16 mouse cellular contexts compared by ENCODE assay signal in the genomic region with DNA sequence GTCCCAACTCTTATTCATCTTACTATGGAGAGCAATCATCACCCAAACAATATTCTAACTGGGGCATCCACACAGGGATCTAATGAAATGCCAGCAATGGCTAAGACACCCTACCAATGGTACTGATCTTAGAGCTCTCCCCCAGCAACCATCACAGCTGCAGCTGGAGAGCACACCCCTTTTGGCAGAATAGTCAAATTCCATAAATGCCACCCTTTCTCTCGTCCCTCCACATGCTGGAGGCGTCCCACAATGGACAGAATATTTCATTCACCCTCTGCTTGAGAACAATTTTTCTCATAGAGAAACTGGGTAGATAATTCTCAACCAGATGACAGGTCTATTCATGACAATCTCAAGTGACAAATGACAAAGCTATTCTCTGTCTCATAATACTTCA. TPM values are rescaled to one million over a fixed set of nuclear protein-coding genes. Genes with fewer than 3 reads are reported as not detected.
A peak's percentile ranks its signal among the peaks of the same experiment; 100 is the strongest.
DNase-seq lines count a peak whose midpoint lies in the region; ATAC-seq lines count a peak whose summit lies in the region.
"Had no signal": no experiment of that assay in that cellular context is flagged by ENCODE, and none has a peak within 500 bp of the region (broad histone marks: within the 10 kb centered on the region; RNA-seq: fewer than 3 reads in every experiment).

No protein-coding gene starts in this region.

- no peak overlapping the region for H3K4me3 ChIP-seq in heart, embryonic 14.5 days (ENCODE audit: control insufficient read depth in 1 of 2, insufficient read depth in 1 of 2, low read depth in 1 of 2, low read length in 2 of 2)
- H3K4me3 ChIP-seq: embryonic facial prominence, embryonic 12.5 days; hindbrain, embryonic 15.5 days; midbrain, embryonic 12.5 days had no signal

- H3K27me3 ChIP-seq in heart, embryonic 14.5 days (ENCODE audit: control insufficient read depth, insufficient read depth, low read length) = no peaks in the 10 kb centered on the region
- H3K27me3 ChIP-seq: embryonic facial prominence, embryonic 12.5 days; hindbrain, embryonic 15.5 days; midbrain, embryonic 12.5 days had no signal

- H3K9ac ChIP-seq in heart, embryonic 14.5 days (ENCODE audit: low read length) = no peak overlapping the region
- H3K9ac ChIP-seq: embryonic facial prominence, embryonic 12.5 days; hindbrain, embryonic 15.5 days; midbrain, embryonic 12.5 days had no signal

- H3K27ac ChIP-seq in heart, embryonic 14.5 days (replicated peaks in 1 of 2; ENCODE audit: control insufficient read depth in 1 of 2, insufficient read depth in 1 of 2, low read depth in 2 of 2, low read length in 2 of 2) = peak overlapping the region; percentile 0 to 86; a peak in 2 of 4 replicates
- H3K27ac ChIP-seq: embryonic facial prominence, embryonic 12.5 days; hindbrain, embryonic 15.5 days had no signal

- 11% methylated on average over 2 of the region's 2 CpGs for WGBS in heart, embryonic 14.5 days

- no peaks in the 10 kb centered on the region for H3K36me3 ChIP-seq in heart, embryonic 14.5 days (ENCODE audit: control insufficient read depth, insufficient read depth, low read length)
- H3K36me3 ChIP-seq: embryonic facial prominence, embryonic 12.5 days; hindbrain, embryonic 15.5 days; midbrain, embryonic 12.5 days had no signal

- no peaks in the 10 kb centered on the region for H3K9me3 ChIP-seq in heart, embryonic 14.5 days (ENCODE audit: control insufficient read depth, low read length)
- H3K9me3 ChIP-seq: embryonic facial prominence, embryonic 12.5 days; hindbrain, embryonic 15.5 days; midbrain, embryonic 12.5 days had no signal

- H3K4me2 ChIP-seq in heart, embryonic 14.5 days (ENCODE audit: low read length) = peak overlapping the region; percentile 41
- H3K4me2 ChIP-seq: embryonic facial prominence, embryonic 12.5 days; hindbrain, embryonic 15.5 days; midbrain, embryonic 12.5 days had no signal

- DNase-seq in frontal cortex, postnatal 25 days (ENCODE audit: low spot score in 2 of 2) = no peak
- no peak for DNase-seq in heart, adult 8-10 months (ENCODE audit: low spot score)
- peak; percentile 27 for DNase-seq in right cerebral cortex, adult 18-20 months
- DNase-seq in right cerebral cortex, postnatal 4 days = no peak
- peak; percentile 55 for DNase-seq in telencephalon, adult 2 months (ENCODE audit: low read depth, low spot score)
- DNase-seq in cerebellum, adult 9-10 months = no peak
- DNase-seq: cerebellum, postnatal 36 days; kidney, adult 18-20 months; kidney, postnatal 10 days; lung, adult 18-20 months; thymus, postnatal 36 days had no signal

- peaks cover 34 to 77% of the 10 kb centered on the region in 2 experiments for H3K4me1 ChIP-seq in heart, embryonic 14.5 days (ENCODE audit: control insufficient read depth in 2 of 2, insufficient read depth in 2 of 2, low read length in 2 of 2)

- peak; percentile 27; the same call in 1 of the 2 replicates for ATAC-seq in frontal cortex, adult (ENCODE audit: low TSS enrichment)
- ATAC-seq in heart, embryonic 14.5 days (ENCODE audit: insufficient number of reproducible peaks, insufficient read depth, low FRiP score, low read depth) = no peak

RNA-seq across cellular contexts. Expression of a gene that starts 48.4 kb away (rescaled TPM):
- 41.3 and 43.9 TPM in 2 replicates for polyA plus RNA-seq in heart, embryonic 14.5 days (2014; fragmentation: Nextera tagmentation; extraction: Ambion mirVana)
- 10 to 100 TPM; 48.4 to 62.8 (median 50.8) TPM for total RNA-seq in heart, adult 8-10 months (2022)

Comparison
In these comparisons a context has a peak if more than half of its experiments do, and no peak if none do; other contexts are left out.
1. DNase-seq: peak in right cerebral cortex, adult 18-20 months (single experiment) and telencephalon, adult 2 months (single experiment); none in frontal cortex, postnatal 25 days (0 of 2), heart, adult 8-10 months (single experiment), right cerebral cortex, postnatal 4 days (single experiment) and cerebellum, adult 9-10 months (single experiment).